Mouse (Mus musculus): Measurements from ENCODE around the gene Aebp2. TPM values are rescaled to one million over a fixed set of nuclear protein-coding genes. Genes with fewer than 3 reads are reported as not detected.

Aebp2 gene
- total and polyA plus RNA-seq, 3 experiments, result 25.9 to 42.0 (median 32.5) TPM

DNA sequence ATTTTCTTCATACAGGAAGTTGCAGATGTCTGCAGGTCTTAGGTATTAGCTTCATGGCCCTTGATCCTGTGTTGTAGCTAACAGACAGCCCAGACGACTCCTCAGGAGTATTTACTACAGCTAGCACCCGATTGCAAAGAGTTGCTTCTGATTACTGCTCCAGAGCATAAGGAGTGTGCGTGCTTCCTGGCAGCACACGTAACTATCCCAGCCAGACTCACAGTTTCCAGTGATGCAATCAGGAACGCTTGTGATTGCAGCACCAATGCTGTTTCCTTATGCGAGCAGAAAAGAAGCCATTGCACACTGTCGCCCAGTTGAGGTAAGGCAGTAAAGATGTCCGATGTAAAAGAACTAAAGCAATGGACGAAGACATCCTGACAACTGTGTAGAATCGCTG, 38.6 kb downstream of the Aebp2 start:
- no peaks in the 10 kb centered on the region for H3K79me2 ChIP-seq (ENCODE audit: control insufficient read depth, insufficient read depth, low read length, poor library complexity)
- no peaks in the 10 kb centered on the region for H3K36me3 ChIP-seq (ENCODE audit: control insufficient read depth in 1 of 2, insufficient read depth in 2 of 2, low read length in 2 of 2)
- no peak overlapping the region for H3K9ac ChIP-seq (ENCODE audit: control insufficient read depth, low read depth, low read length, poor library complexity, severe bottlenecking)
- no peak for DNase-seq (ENCODE audit: low read depth, low spot score)
- H3K27ac ChIP-seq (ENCODE audit: control insufficient read depth, low read depth, low read length), result no peak overlapping the region
- H3K9me3 ChIP-seq (replicated peaks; ENCODE audit: insufficient read depth, low read length), result no peaks in the 10 kb centered on the region
- no peaks in the 10 kb centered on the region for H3K27me3 ChIP-seq (ENCODE audit: control insufficient read depth in 1 of 2, insufficient read depth in 2 of 2, low read length in 2 of 2)
- no peaks in the 10 kb centered on the region for H3K4me1 ChIP-seq (ENCODE audit: control insufficient read depth in 1 of 2, insufficient read depth in 2 of 2, low read length in 2 of 2)
- TF ChIP-seq POLR2A (IDR thresholded peaks at IDR 0.05; ENCODE audit: control insufficient read depth in 1 of 2, insufficient read depth in 1 of 2, low read depth in 1 of 2, low read length in 2 of 2, poor library complexity in 1 of 2) (no peak), TAL1 (IDR thresholded peaks at IDR 0.05; ENCODE audit: low read length) (no peak), POLR2AphosphoS2 (IDR thresholded peaks at IDR 0.05; ENCODE audit: low read length) (no peak), UBTF (IDR thresholded peaks at IDR 0.05; ENCODE audit: borderline replicate concordance, insufficient read depth, low read depth, low read length) (no peak), MAZ (IDR thresholded peaks at IDR 0.05; ENCODE audit: low read depth, low read length) (no peak), CHD1 (IDR thresholded peaks at IDR 0.05; ENCODE audit: low read depth, low read length) (no peak), USF1 (IDR thresholded peaks at IDR 0.05; ENCODE audit: low read depth, low read length) (no peak), GATA1 (IDR thresholded peaks at IDR 0.05; ENCODE audit: low read depth, low read length) (no peak), JUND (IDR thresholded peaks at IDR 0.05; ENCODE audit: low read depth, low read length) (no peak), ZKSCAN1 (IDR thresholded peaks at IDR 0.05; ENCODE audit: low read depth, low read length) (no peak)
- no peak overlapping the region for H3K4me3 ChIP-seq (ENCODE audit: control insufficient read depth in 1 of 2, insufficient read depth in 1 of 2, low read depth in 2 of 2, low read length in 2 of 2)

DNA sequence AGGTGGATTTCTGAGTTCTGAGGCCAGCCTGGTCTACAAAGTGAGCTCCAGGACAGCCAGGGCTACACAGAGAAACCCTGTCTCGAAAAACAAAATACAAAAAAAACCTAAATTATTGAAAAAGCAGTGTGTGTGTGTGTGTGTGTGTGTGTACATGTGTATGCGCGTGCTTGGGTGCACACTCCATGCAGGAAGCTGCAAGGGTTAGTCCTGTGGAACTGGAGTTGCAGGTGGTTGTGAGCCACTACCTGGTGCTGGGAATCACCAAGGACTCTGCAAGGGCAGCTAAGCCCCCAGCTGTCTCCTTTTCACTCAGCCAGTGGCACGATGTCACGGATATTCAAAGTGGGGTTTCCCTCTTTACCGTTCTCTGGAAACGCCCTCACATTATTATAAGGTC, 39.3 kb downstream of the Aebp2 start:
- no peak for TF ChIP-seq GATA1 (IDR thresholded peaks at IDR 0.05; ENCODE audit: low read depth, low read length)
- TF ChIP-seq MEF2A (IDR thresholded peaks at IDR 0.05; ENCODE audit: extremely low read depth, insufficient replicate concordance, low read depth, low read length, poor library complexity, severe bottlenecking), result no peak
- no peak for TF ChIP-seq RCOR1 (IDR thresholded peaks at IDR 0.05; ENCODE audit: low read depth, low read length)
- no peak for TF ChIP-seq POLR2AphosphoS2 (IDR thresholded peaks at IDR 0.05; ENCODE audit: low read length)
- TF ChIP-seq MAZ (IDR thresholded peaks at IDR 0.05; ENCODE audit: low read depth, low read length), result no peak
- TF ChIP-seq POLR2A (IDR thresholded peaks at IDR 0.05; ENCODE audit: control insufficient read depth in 1 of 2, insufficient read depth in 1 of 2, low read depth in 1 of 2, low read length in 2 of 2, poor library complexity in 1 of 2), result no peak
- TF ChIP-seq MXI1 (IDR thresholded peaks at IDR 0.05; ENCODE audit: low read depth, low read length), result no peak
- TF ChIP-seq BHLHE40 (IDR thresholded peaks at IDR 0.05; ENCODE audit: borderline replicate concordance, low read depth, low read length), result no peak
- no peak for TF ChIP-seq ETS1 (IDR thresholded peaks at IDR 0.05; ENCODE audit: low read depth, low read length)
- no peak for TF ChIP-seq CHD1 (IDR thresholded peaks at IDR 0.05; ENCODE audit: low read depth, low read length)
- TF ChIP-seq SIN3A (IDR thresholded peaks at IDR 0.05; ENCODE audit: low read length), result no peak
- TF ChIP-seq USF2 (IDR thresholded peaks at IDR 0.05; ENCODE audit: borderline replicate concordance in 1 of 2, insufficient read depth in 1 of 2, low read depth in 1 of 2, low read length in 2 of 2), result no peak

More for the DNA sequence above, 39.3 kb downstream of the Aebp2 start:
- no peak overlapping the region for H3K4me3 ChIP-seq (ENCODE audit: control insufficient read depth in 1 of 2, insufficient read depth in 1 of 2, low read depth in 2 of 2, low read length in 2 of 2)
- no peak overlapping the region for H3K27ac ChIP-seq (ENCODE audit: control insufficient read depth, low read depth, low read length)
- DNase-seq (ENCODE audit: low read depth, low spot score), result no peak
- H3K4me1 ChIP-seq (ENCODE audit: control insufficient read depth in 1 of 2, insufficient read depth in 2 of 2, low read length in 2 of 2), result no peaks in the 10 kb centered on the region
- H3K27me3 ChIP-seq (ENCODE audit: control insufficient read depth in 1 of 2, insufficient read depth in 2 of 2, low read length in 2 of 2), result no peaks in the 10 kb centered on the region
- no peaks in the 10 kb centered on the region for H3K36me3 ChIP-seq (ENCODE audit: control insufficient read depth in 1 of 2, insufficient read depth in 2 of 2, low read length in 2 of 2)
- H3K79me2 ChIP-seq (ENCODE audit: control insufficient read depth, insufficient read depth, low read length, poor library complexity), result no peaks in the 10 kb centered on the region
- no peak overlapping the region for H3K9ac ChIP-seq (ENCODE audit: control insufficient read depth, low read depth, low read length, poor library complexity, severe bottlenecking)
- H3K9me3 ChIP-seq (replicated peaks; ENCODE audit: insufficient read depth, low read length), result no peaks in the 10 kb centered on the region

All from MEL (cell line).